Mouse (Mus musculus): ENCODE data around the gene Rgs10.

Rgs10 gene

GRCm38 (mm10) chr7:128374156-128374555, 44.4 kb downstream of the Rgs10 start:
- DNase-seq (ENCODE audit: low spot score): no peak

DNA sequence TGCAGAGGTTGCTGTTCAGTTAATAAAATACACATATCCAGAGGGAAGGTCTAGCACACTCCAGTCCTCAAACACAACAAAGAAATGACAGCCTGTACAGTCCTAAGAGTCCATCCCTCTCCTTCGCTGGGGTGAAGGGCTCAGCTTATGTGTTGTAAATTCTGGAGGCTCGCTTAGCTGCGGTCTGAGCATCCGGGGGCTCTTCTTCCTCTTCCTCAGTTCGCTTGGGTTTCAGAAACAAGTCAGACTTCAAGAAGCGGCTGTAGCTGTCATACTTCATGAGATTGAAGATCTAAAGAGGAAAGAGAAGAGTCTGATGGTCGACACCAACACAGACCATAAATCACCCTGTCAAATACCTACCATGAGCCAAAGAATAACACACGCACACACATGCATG, 44.8 kb downstream of the Rgs10 start:
- no peak for DNase-seq (ENCODE audit: low spot score)

GRCm38 (mm10) chr7:128372331-128372730, 46.2 kb downstream of the Rgs10 start:
- DNase-seq (ENCODE audit: low spot score): no peak

DNA sequence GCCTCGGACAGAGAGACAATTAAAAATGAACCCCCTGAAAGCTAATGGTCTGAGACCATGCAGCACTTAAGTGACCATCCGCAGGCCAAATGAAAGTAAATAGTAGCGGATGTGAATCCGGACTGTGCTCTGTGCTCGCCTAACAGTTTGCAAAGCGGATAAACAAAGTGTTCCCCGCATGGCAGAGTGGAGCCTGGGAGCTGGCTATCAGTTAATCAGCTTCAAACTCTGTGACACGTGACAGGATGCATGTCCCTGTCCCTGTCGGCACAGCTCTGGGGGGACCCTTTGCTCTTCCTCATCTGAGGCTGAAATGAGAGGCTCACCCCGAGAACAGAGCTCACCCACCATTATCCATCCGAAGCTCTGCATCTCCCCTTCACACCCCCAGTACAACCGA, 49.2 kb downstream of the Rgs10 start:
- no peak for DNase-seq (ENCODE audit: low spot score)

GRCm38 (mm10) chr7:128368828-128369227, 49.7 kb downstream of the Rgs10 start:
- DNase-seq (ENCODE audit: low spot score): no peak

GRCm38 (mm10) chr7:128366654-128367053, 51.9 kb downstream of the Rgs10 start:
- no peak for DNase-seq (ENCODE audit: low spot score)

DNA sequence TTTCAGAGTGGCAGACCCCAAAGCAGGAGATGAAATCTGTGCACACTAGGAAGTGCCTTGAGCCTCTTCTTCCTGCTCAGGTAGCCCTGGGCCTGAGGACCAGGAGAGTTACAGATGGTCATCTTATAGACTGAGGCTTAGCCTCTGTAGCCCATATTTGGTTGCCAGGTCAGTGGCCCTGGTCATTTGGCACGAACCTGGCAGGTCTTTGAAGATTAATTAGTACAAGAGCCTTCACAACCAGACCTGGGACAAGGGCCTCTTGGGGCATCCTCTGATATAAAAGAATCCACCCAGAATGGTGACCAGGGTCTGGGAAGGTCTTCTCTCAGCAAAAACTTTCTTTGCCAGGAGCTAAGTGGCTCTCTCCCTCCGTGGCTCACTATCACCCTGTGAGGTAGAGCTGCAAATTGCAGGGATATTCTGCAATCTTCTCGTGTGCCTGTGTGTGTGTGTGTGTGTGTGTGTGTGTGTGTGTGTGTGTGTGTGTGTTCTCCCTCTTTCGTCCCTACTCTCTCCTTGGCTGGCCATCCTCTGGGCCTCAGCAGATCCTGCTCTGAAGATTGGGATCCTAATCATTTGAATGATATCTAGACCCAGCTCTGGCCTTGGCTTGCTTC, 53.4 kb downstream of the Rgs10 start:
- no peak for DNase-seq (ENCODE audit: low spot score)

DNA sequence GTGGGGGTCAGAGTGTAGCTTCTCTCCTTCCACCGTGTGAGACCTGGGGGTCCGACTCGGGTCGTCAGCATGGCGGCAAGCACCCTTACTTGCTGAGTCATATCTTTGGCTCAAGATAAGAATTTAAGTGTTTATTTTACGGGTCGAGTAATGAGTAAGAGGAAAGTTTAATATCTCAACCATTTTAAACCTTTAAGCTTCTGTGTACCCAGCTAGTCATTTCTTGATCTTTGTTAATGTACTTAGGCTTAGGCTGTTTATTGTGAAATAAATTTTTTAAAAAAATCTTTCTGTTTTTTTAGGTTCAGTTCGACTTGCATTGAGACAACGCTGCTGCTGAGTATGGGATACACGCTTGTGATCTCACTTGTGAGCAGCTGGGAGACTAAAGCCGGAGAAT, 54.0 kb downstream of the Rgs10 start:
- DNase-seq (ENCODE audit: low spot score): no peak

DNA sequence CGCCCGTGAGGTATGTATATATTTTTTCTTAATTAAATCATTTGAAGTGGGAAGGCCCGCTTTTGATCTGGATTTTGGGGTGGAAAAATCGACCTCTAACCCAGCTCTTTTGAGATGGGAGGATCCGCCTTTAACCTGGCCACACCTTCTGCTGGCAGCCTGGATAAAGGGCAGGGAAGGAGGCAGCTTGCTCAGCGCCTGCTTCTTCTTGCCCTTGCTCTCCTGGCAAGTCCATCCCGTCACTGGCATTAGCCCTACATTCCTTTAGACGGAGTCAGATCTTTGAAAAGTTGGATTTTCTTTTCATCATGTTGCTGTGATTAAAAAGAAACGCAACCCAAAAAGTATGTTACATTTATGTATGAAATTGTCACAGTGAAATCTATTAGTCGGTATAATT, 54.8 kb downstream of the Rgs10 start:
- DNase-seq (ENCODE audit: low spot score): peak; percentile 54

GRCm38 (mm10) chr7:128362916-128363315, 55.6 kb downstream of the Rgs10 start:
- DNase-seq (ENCODE audit: low spot score): no peak

DNA sequence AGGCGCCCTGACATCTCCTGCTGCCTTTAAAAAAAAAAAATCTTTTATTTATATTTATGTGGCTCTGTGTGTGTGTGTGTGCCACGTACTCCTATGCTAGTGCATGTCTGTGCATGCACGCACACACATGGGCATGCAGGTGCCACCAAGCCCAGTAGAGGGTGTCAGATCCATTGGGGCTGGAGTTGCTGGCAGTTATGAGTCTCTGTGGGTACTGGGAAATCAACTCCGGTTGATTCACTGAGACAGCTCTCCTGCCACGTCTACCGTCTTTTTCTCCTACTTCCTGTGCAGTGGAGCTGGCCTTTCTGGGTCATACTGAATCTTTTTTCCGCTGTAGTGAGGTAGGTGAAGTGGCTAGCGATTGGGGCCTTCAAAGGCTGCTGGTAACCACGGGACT, 58.8 kb downstream of the Rgs10 start:
- no peak for DNase-seq (ENCODE audit: low spot score)

GRCm38 (mm10) chr7:128359164-128359563, 59.4 kb downstream of the Rgs10 start:
- no peak for DNase-seq (ENCODE audit: low spot score)

- DNase-seq (ENCODE audit: low spot score): no peak
Measured at GRCm38 (mm10) chr7:128358741-128359140, 59.8 kb downstream of the Rgs10 start.

DNA sequence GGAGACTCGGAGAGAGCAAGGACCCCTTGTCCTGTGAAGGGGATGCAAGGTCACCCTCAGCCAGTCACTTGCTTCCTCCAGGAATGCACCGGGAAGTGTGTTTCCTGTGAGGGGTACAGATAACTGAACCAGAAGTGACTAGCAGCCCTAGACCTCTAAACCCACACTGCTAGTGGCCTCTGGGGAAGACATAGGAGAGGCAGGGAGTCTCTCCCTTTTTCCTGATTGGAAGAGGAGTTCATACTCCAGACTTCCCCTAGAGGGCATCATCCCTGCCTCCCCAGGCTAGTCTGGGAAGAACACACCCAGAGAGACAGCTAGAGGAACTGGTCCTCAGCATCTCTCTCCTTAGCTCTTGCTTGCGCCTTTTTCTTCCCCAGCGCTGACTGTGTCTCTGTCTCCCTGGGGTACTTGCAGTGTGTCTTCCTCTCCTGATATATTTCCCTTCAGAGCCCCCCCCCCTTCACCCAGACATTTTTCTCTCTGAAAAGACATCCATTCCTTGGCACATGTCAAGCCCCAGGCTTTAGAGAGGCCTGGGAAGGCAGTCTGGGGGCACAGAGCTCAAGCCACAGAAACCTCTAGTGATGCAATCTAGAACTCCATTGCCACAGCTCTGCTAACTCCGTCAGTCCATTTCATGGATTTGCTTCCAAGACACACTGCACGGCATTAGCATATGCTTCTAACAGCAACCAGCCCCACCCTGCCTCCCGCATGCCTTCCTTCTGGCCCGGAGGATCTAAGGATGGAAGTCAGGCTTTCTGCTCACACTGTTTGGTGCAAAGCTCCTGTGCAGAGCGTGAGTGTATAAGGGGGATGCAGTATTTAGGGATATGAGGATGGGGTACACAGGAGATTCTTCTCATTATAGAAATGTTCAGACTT, 61.4 kb downstream of the Rgs10 start:
- DNase-seq (ENCODE audit: low spot score): no peak

DNA sequence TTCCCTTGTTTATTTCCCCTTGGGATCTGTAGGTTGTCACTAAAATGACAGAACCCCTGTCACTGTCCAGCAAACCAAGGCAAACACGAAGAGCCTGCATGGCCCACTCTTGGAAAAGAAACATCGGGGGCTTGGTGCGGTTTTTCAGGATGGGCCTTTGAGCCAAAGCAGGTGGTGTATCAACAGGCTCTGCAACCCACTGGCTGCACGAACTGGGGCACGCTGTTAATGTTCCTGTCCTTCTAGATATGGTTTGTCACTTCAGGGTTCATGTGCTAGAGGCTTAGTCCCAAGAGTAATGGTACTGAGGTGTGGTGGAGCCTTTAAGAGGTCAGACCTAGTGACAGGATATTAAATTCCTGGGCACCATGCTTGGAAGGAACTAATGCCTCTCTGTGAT, 63.1 kb downstream of the Rgs10 start:
- no peak for DNase-seq (ENCODE audit: low spot score)

- no peak for DNase-seq (ENCODE audit: low spot score)
Measured at GRCm38 (mm10) chr7:128352721-128353120, 65.8 kb downstream of the Rgs10 start.

DNA sequence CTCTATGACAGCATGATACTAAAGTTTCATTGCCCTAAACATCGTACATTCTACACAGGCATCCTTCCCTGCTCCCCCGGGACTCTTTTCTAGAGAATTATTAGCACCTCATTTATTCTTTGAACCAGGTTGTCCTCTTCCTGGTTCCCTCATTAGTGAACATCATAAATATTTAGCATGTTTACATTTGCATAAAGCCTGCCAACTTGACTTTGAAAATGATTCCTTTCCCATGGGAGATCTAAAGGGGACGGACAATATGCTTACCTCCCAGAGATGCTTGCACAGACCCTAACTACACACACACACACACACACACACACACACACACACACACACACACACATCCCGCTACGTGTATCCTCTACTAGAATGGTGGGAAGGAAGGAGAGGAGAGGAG, 67.4 kb downstream of the Rgs10 start:
- DNase-seq (ENCODE audit: low spot score): no peak

GRCm38 (mm10) chr7:128350316-128350715, 68.2 kb downstream of the Rgs10 start:
- no peak for DNase-seq (ENCODE audit: low spot score)

- DNase-seq (ENCODE audit: low spot score): no peak
Measured at GRCm38 (mm10) chr7:128349751-128350150, 68.8 kb downstream of the Rgs10 start.

GRCm38 (mm10) chr7:128348608-128349007, 70.0 kb downstream of the Rgs10 start:
- DNase-seq (ENCODE audit: low spot score): no peak

- no peak for DNase-seq (ENCODE audit: low spot score)
Measured at GRCm38 (mm10) chr7:128346991-128347390, 71.6 kb downstream of the Rgs10 start.

- DNase-seq (ENCODE audit: low spot score): no peak
Measured at GRCm38 (mm10) chr7:128346522-128346921, 72.0 kb downstream of the Rgs10 start.

DNA sequence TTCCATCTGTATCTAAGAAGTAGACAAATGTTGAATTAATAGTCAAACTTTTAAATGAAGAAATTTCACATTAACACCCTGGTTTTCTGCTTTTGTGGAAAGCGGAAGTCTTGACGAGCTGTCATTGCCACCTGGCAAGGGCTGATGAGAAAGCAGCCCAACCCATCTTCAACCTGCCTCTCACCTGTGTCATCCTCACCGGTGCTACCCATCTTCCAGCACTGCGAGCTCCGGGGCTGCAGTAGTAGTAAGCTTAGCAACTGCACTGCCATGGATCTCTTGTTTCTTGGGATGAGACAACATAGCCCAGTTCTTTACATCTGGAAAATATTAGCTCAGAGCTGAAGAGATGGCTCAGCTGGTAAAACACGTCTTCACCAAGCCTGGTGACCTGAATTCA, 72.9 kb downstream of the Rgs10 start:
- no peak for DNase-seq (ENCODE audit: low spot score)
